Mouse (Mus musculus) stomach, postnatal 0 days (tissue): ENCODE results near the gene Foxa3. TPM values are rescaled to one million over a fixed set of nuclear protein-coding genes. Genes with fewer than 3 reads are reported as not detected.

Source experiments
- ATAC-seq: fragments of 200-750 bp; cut with Nextera tagmentation; 2 replicates; pipeline ENCODE4 v1.8.0; 2017; ENCODE audit not compliant: low FRiP score, low TSS enrichment
- DNase-seq: peaks from one replicate; pipeline ENCODE4 v3.0.0-alpha.2; 2016; ENCODE audit warnings: low spot score
- H3K27ac ChIP-seq: fragments of 300-500 bp; sonication (generic); replicated peaks from 2 replicates; pipeline ENCODE4 v1.5.1; 2014; ENCODE audit warnings: mild to moderate bottlenecking, control low read depth
- H3K27me3 ChIP-seq: fragments of 300-500 bp; sonication (generic); 2 replicates; pipeline ENCODE4 v1.6.1; 2014; ENCODE audit warnings: low read length; ENCODE audit not compliant: control insufficient read depth, insufficient read depth
- H3K36me3 ChIP-seq: fragments of 300-500 bp; sonication (generic); 2 replicates; pipeline ENCODE4 v1.6.1; 2014; ENCODE audit warnings: low read length, mixed read lengths; ENCODE audit not compliant: control insufficient read depth, insufficient read depth
- H3K4me1 ChIP-seq: fragments of 300-500 bp; sonication (generic); replicated peaks from 2 replicates; pipeline ENCODE4 v1.6.1; 2014; ENCODE audit warnings: antibody characterized with exemption; ENCODE audit not compliant: control insufficient read depth, insufficient read depth
- H3K4me2 ChIP-seq: fragments of 300-500 bp; sonication (generic); replicated peaks from 2 replicates; pipeline ENCODE4 v1.6.1; 2014; ENCODE audit warnings: low read depth, mild to moderate bottlenecking, control low read depth, moderate library complexity
- H3K4me3 ChIP-seq: fragments of 300-500 bp; sonication (generic); 2 replicates; pipeline ENCODE4 v1.5.1; 2014; ENCODE audit warnings: low read depth, low read length, control low read depth
- H3K9ac ChIP-seq: fragments of 300-500 bp; sonication (generic); 2 replicates; pipeline ENCODE4 v1.6.1; 2014; ENCODE audit warnings: mild to moderate bottlenecking, low read length, control low read depth, mixed read lengths
- H3K9me3 ChIP-seq: fragments of 300-500 bp; sonication (generic); 2 replicates; pipeline ENCODE4 v1.6.1; 2016; ENCODE audit warnings: low read length; ENCODE audit not compliant: control insufficient read depth
- CTCF ChIP-seq: IDR thresholded peaks from 2 replicates; pipeline ENCODE4 v1.5.1; 2016; ENCODE audit warnings: antibody characterized with exemption, low read depth, mild to moderate bottlenecking, moderate library complexity
- EP300 ChIP-seq: optimal IDR thresholded peaks from 2 replicates; pipeline ENCODE3; 2016; ENCODE audit warnings: antibody characterized with exemption
- WGBS: fragments of 180-500 bp; shearing (Covaris S2); extraction: QIAGEN DNeasy Blood & Tissue Kit; methylation state at CpG from one replicate; pipeline ENCODE4 v1.1.7; 2014; 5-methylcytosine and 5-hydroxymethylcytosine counted together
- polyA plus RNA-seq: library from polyadenylated mRNA; unstranded; fragments of >200 nt; fragmentation: Nextera tagmentation; extraction: Ambion mirVana; gene quantifications from 2 replicates; pipeline ENCODE4 v1.2.1, GENCODE M21; 2015

The Foxa3 gene
- polyA plus RNA-seq, 1 experiment from 2014 or later: 39.2 TPM

- peaks cover 4% of the 10 kb centered on the region for H3K4me1 ChIP-seq
- H3K36me3 ChIP-seq: no peaks in the 10 kb centered on the region
- no peak for ATAC-seq
- TF ChIP-seq EP300: no peak
- no peak for TF ChIP-seq CTCF
- H3K4me3 ChIP-seq: peak overlapping the region; percentile 46
- 2% methylated on average over 31 of the region's 31 CpGs for WGBS
- peak overlapping the region; percentile 77 for H3K4me2 ChIP-seq
- no peaks in the 10 kb centered on the region for H3K9me3 ChIP-seq
- H3K9ac ChIP-seq: peak overlapping the region; percentile 57
- peak; percentile 25 for DNase-seq
- H3K27me3 ChIP-seq: no peaks in the 10 kb centered on the region
- no peak overlapping the region for H3K27ac ChIP-seq
Observed at GRCm38 (mm10) chr7:18992294-18992675, 31.1 kb downstream of the Foxa3 start.

GRCm38 (mm10) chr7:18991660-18992293 is 31.6 kb downstream of the Foxa3 start:
- Histone ChIP-seq H3K27ac (no peak overlapping the region), H3K36me3 (no peaks in the 10 kb centered on the region), H3K4me1 (peaks cover 4% of the 10 kb centered on the region), H3K27me3 (no peaks in the 10 kb centered on the region), H3K4me2 (peak overlapping the region; percentile 77), H3K9ac (peak overlapping the region; percentile 57), H3K4me3 (peak overlapping the region; percentile 46), H3K9me3 (no peaks in the 10 kb centered on the region)
- WGBS: under 1% methylated on average over 59 of the region's 59 CpGs
- ATAC-seq: no peak
- TF ChIP-seq CTCF: no peak
- no peak for TF ChIP-seq EP300
- DNase-seq: no peak

GRCm38 (mm10) chr7:18990601-18991295 is 32.6 kb downstream of the Foxa3 start, which contains the start of gene Mypop:
Gene Mypop, plus strand, starts transcription at chr7:18991245.
- H3K4me2 ChIP-seq: peak within 1 kb of the TSS; percentile 77
- DNase-seq: peak; percentile 98
- H3K4me3 ChIP-seq: peak within 1 kb of the TSS; percentile 46
- peaks cover 4% of the 10 kb centered on the region for H3K4me1 ChIP-seq
- no peaks in the 10 kb centered on the region for H3K27me3 ChIP-seq
- H3K27ac ChIP-seq: no peak within 1 kb of the TSS
- peak; percentile 95 for ATAC-seq
- TF ChIP-seq CTCF (peak; percentile 1; the same call in 1 of the 2 replicates), EP300 (no peak)
- H3K9ac ChIP-seq: peak within 1 kb of the TSS; percentile 57
- WGBS: under 1% methylated on average over 37 of the region's 37 CpGs
- no peaks in the 10 kb centered on the region for H3K9me3 ChIP-seq
- H3K36me3 ChIP-seq: no peaks in the 10 kb centered on the region

GRCm38 (mm10) chr7:18989995-18990394 is 33.3 kb downstream of the Foxa3 start:
- Histone ChIP-seq H3K27ac (no peak overlapping the region), H3K4me3 (no peak overlapping the region; the same call in 1 of the 2 replicates)

GRCm38 (mm10) chr7:18988780-18989179 is 34.6 kb downstream of the Foxa3 start:
- ATAC-seq: no peak
- WGBS: 69% methylated on average over 6 of the region's 6 CpGs
- Histone ChIP-seq H3K36me3 (no peaks in the 10 kb centered on the region), H3K4me1 (peaks cover 4% of the 10 kb centered on the region), H3K9ac (no peak overlapping the region), H3K27me3 (no peaks in the 10 kb centered on the region), H3K4me2 (no peak overlapping the region), H3K27ac (no peak overlapping the region), H3K4me3 (no peak overlapping the region), H3K9me3 (no peaks in the 10 kb centered on the region)
- DNase-seq: no peak
- TF ChIP-seq EP300 (no peak), CTCF (no peak)

More at GRCm38 (mm10) chr7:18989995-18990394, 33.3 kb downstream of the Foxa3 start:
- DNase-seq (no peak), ATAC-seq (no peak)
- WGBS: 11% methylated on average over 5 of the region's 5 CpGs
- H3K4me2 ChIP-seq: peak overlapping the region; percentile 77
- no peak overlapping the region for H3K9ac ChIP-seq
- no peaks in the 10 kb centered on the region for H3K9me3 ChIP-seq
- H3K36me3 ChIP-seq: no peaks in the 10 kb centered on the region
- no peaks in the 10 kb centered on the region for H3K27me3 ChIP-seq
- H3K4me1 ChIP-seq: peaks cover 4% of the 10 kb centered on the region
- TF ChIP-seq CTCF (peak; percentile 44), EP300 (no peak)

GRCm38 (mm10) chr7:18987747-18988146 is 35.6 kb downstream of the Foxa3 start:
- no peak for ATAC-seq
- H3K27me3 ChIP-seq: no peaks in the 10 kb centered on the region
- TF ChIP-seq EP300: no peak
- TF ChIP-seq CTCF: no peak
- H3K36me3 ChIP-seq: no peaks in the 10 kb centered on the region
- no peak for DNase-seq
- no peak overlapping the region for H3K9ac ChIP-seq
- H3K4me2 ChIP-seq: no peak overlapping the region
- no peaks in the 10 kb centered on the region for H3K9me3 ChIP-seq
- no peak overlapping the region for H3K27ac ChIP-seq
- WGBS: 68% methylated on average over 13 of the region's 13 CpGs
- H3K4me3 ChIP-seq: no peak overlapping the region
- peaks cover 4% of the 10 kb centered on the region for H3K4me1 ChIP-seq
